Mouse (Mus musculus) lung, adult 18-20 months (tissue): ENCODE data around the gene Gm2030.
"Not testable (repeated sequence)": the region's sequence is repeated elsewhere in the genome, so short reads cannot be mapped to it uniquely, and the experiment has no call there.

Source experiments
- DNase-seq, 2 experiments: peaks; one replicate each; pipeline ENCODE4 v3.0.0; 2022; ENCODE audit warnings: mixed read lengths in 2 of 2

Gm2030 gene

DNA sequence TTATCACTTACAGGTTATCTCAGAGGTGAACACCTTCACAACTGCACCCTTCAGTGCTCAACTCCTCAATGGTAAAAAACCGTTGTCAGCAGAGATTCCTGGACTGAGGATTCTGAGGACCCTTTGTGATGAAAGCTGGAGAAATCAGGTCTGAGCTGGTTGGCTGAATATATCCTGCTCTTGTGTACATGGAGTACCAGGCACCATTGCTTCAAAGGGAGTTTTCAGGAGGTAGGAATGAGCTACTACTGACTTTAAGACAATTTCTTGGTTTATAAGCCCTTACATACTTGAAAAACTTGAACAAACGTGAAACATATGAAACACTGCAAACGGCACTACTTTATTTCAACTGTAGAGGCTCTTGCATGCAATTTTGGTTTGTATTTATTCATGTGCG is at the start of gene Gm2030:
TSS of gene Gm2030 (minus strand) at position 101 of the 400 bp plus-strand sequence.
- DNase-seq = not testable (repeated sequence)
